Mouse (Mus musculus) heart, adult 2 months (tissue): ENCODE results near the gene Hspb11.

ENCODE experiments used
- CTCF ChIP-seq: fragments of 200-600 bp; IDR thresholded peaks from 2 replicates; pipeline ENCODE4 v1.8.1; 2022; ENCODE audit warnings: antibody characterized with exemption, mild to moderate bottlenecking, moderate library complexity
- EP300 ChIP-seq: fragments of 200-500 bp; IDR thresholded peaks from 2 replicates; pipeline ENCODE4 v1.6.1; 2011; ENCODE audit warnings: low read depth, low read length, control low read depth; ENCODE audit not compliant: insufficient read depth
- POLR2A ChIP-seq: fragments of 200-500 bp; IDR thresholded peaks from 2 replicates; pipeline ENCODE4 v1.6.1; 2011; ENCODE audit warnings: mild to moderate bottlenecking, low read depth, low read length, control low read depth; ENCODE audit not compliant: insufficient read depth

DNA sequence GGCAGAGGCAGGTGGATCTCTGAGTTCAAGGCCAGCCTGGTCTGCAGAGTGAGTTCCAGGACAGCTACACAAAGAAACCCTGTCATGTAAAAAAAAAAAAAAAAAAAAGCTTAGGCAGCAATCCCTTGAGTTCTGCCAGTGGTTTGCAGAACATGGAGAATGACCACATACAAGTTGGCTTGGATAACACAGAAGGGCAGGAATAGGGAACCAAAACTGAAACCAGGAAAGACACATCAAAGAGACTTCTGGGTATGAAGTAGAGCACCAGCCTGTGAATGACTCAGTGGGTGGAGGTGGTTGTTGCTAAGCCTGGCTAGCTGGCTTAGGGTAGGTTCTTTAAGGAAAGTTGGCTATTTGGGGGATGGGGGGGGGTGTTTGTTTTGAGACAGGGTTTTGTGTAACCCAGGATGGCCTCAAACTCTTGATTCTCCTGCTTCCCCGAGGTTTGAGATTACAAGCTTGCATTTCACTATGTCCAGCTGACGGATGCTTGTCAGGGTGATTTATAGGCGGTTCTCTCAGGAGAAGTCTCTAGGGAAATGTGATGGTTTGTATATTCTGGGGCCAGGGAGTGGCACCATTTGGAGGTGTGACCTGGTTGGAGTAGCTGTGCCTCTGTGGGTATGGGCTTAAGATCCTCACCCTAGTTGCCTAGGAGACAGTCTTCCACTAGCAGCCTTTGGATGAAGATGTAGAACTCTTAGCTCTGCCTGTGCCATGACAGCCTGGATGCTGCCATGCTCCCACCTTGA lies 32.2 kb downstream of the Hspb11 start:
- no peak for TF ChIP-seq CTCF
- no peak for TF ChIP-seq POLR2A
- TF ChIP-seq EP300: no peak
